Mouse (Mus musculus): ENCODE data around the gene Ahnak2. TPM values are rescaled to one million over a fixed set of nuclear protein-coding genes. Genes with fewer than 3 reads are reported as not detected.

Ahnak2 gene
- total RNA-seq, 2 experiments from 2014 or later = 8.1 to 8.2 TPM

- H3K4me3 ChIP-seq = no peak overlapping the region
- no peak for DNase-seq (ENCODE audit: extremely low spot score in 1 of 2, low spot score in 2 of 2)
- TF ChIP-seq CTCF (IDR thresholded peaks at IDR 0.05) = peak; percentile 72
- H3K27ac ChIP-seq = no peak overlapping the region
- intact Hi-C loops (cut with DNase I) = loop anchor here (1.0 to 5.0 kb wide), 2 partner anchors 60 to 96 kb away; partner anchors contain the start of gene Clba1
Observed at GRCm38 (mm10) chr12:112746808-112747605, 55.5 kb downstream of the Ahnak2 start.

DNA sequence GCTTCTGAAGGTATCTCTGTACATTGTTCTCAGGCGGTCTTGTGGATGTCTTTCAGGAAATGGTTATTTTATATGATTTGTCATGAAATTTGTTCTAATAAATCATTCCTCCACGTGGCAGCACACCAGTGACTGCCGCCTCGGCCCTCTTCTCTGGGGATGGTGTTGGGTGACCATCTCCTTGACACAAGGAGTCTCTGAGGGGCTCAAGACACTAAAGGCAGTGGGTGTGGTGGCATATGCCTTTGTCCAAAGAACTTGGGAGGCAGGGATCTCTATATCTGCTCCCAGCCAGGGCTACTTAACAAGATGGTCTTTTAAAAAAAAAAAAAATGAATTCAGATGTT, 56.0 kb downstream of the Ahnak2 start:
- no peak for DNase-seq (ENCODE audit: extremely low spot score in 1 of 2, low spot score in 2 of 2)
- Histone ChIP-seq H3K27ac (no peak overlapping the region), H3K4me3 (no peak overlapping the region)
- intact Hi-C loops (cut with DNase I) = loop anchor here (1.0 to 5.0 kb wide), 2 partner anchors 61 to 97 kb away; partner anchors contain the start of gene Clba1
- TF ChIP-seq CTCF (IDR thresholded peaks at IDR 0.05) = no peak

GRCm38 (mm10) chr12:112745716-112746115, 56.7 kb downstream of the Ahnak2 start:
- H3K27ac ChIP-seq = no peak overlapping the region
- DNase-seq (ENCODE audit: extremely low spot score in 1 of 2, low spot score in 2 of 2) = no peak
- no peak for TF ChIP-seq CTCF (IDR thresholded peaks at IDR 0.05)
- intact Hi-C loops (cut with DNase I) = loop anchor here (1.0 to 5.0 kb wide), 2 partner anchors 62 to 98 kb away; partner anchors contain the start of gene Clba1
- H3K4me3 ChIP-seq = no peak overlapping the region

GRCm38 (mm10) chr12:112744891-112745580, 57.4 kb downstream of the Ahnak2 start:
- DNase-seq (ENCODE audit: extremely low spot score in 1 of 2, low spot score in 2 of 2) = no peak
- Histone ChIP-seq H3K27ac (no peak overlapping the region), H3K4me3 (no peak overlapping the region)
- TF ChIP-seq CTCF (IDR thresholded peaks at IDR 0.05) = no peak
- intact Hi-C loops (cut with DNase I) = loop anchor here (5.0 kb wide), 1 partner anchor 62 kb away; the partner anchor contains the start of gene Clba1

- TF ChIP-seq CTCF (IDR thresholded peaks at IDR 0.05) = no peak
- no peak overlapping the region for H3K27ac ChIP-seq
- intact Hi-C loops (cut with DNase I) = no loop called here
- no peak overlapping the region for H3K4me3 ChIP-seq
- no peak for DNase-seq (ENCODE audit: extremely low spot score in 1 of 2, low spot score in 2 of 2)
Observed at GRCm38 (mm10) chr12:112744211-112744610, 58.2 kb downstream of the Ahnak2 start.

- intact Hi-C loops (cut with DNase I) = no loop called here
- H3K27ac ChIP-seq = peak overlapping the region; percentile 77
- no peak overlapping the region for H3K4me3 ChIP-seq
- peak; percentile 83 to 84 for DNase-seq (ENCODE audit: extremely low spot score in 1 of 2, low spot score in 2 of 2)
- TF ChIP-seq CTCF (IDR thresholded peaks at IDR 0.05) = peak; percentile 97
Observed at GRCm38 (mm10) chr12:112743168-112743975, 59.1 kb downstream of the Ahnak2 start.

- H3K27ac ChIP-seq = peak overlapping the region; percentile 77
- intact Hi-C loops (cut with DNase I) = no loop called here
Observed at GRCm38 (mm10) chr12:112742768-112743167, 59.7 kb downstream of the Ahnak2 start.

DNA sequence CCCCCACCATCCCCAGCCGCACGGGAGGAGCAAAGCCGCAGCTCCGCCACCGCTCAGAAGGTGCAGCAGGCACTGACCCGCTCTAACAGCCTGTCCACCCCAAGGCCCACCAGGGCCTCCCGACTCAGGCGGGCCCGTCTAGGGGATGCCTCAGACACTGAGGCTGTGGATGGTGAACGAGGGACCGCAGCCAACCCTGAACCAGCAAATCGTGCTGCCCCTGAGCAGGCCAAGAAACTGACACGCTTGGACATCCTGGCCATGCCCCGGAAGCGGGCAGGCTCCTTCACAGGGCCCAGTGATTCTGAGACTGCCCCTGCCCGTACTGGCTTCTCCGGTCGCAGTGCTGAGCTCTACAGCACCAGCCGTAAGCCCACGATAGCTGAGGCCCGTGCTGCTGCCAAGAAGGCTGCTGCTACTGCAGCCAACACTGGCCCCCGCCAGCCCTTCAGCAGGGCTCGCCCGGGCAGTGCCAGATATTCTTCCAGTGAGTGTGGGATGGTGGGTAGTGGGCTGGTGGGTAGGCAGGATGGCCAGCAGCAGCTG, 63.4 kb downstream of the Ahnak2 start:
- TF ChIP-seq CTCF (IDR thresholded peaks at IDR 0.05) = no peak
- no peak for DNase-seq (ENCODE audit: extremely low spot score in 1 of 2, low spot score in 2 of 2)
- intact Hi-C loops (cut with DNase I) = no loop called here
- Histone ChIP-seq H3K4me3 (no peak overlapping the region), H3K27ac (peak overlapping the region; percentile 21; the same call in 1 of the 2 replicates)

More at GRCm38 (mm10) chr12:112742768-112743167, 59.7 kb downstream of the Ahnak2 start:
- H3K4me3 ChIP-seq = no peak overlapping the region
- no peak for DNase-seq (ENCODE audit: extremely low spot score in 1 of 2, low spot score in 2 of 2)
- no peak for TF ChIP-seq CTCF (IDR thresholded peaks at IDR 0.05)

DNA sequence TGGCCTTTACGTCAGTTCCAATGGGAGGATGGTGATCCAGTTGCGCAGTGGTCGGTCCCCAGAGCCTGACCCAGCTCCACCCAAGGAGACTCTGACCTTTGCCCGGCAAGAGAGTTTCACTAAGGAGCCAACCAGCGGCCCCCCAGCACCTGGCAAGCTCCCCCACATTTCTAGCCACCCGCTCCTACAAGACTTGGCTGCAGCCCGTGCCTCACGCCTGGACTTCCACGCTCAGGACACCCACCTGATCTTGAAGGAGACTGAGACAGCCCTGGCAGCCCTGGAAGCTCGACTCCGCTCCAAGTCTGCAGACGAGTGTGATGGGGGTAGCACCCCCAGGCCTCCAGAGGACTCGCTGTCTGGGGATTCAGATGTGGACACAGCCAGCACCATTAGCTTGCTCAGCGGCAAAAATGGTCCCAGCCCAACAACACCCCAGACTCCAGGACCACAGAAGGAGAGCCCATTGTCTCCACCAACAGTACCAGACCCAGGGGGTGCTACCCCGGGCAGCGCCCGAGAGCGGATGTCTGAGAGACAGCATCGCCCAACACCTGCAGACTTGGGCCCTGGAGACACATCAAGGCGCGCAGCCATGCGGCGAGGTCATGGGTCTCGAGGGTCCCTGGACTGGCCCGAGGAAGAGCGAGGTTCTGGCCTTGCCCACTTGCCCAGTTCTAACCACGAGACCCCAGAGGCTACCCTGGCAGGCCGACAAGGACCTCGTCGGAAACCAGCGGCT, 64.0 kb downstream of the Ahnak2 start:
- no peak for DNase-seq (ENCODE audit: extremely low spot score in 1 of 2, low spot score in 2 of 2)
- H3K4me3 ChIP-seq = no peak overlapping the region
- TF ChIP-seq CTCF (IDR thresholded peaks at IDR 0.05) = no peak
- peak overlapping the region; percentile 21; the same call in 1 of the 2 replicates for H3K27ac ChIP-seq
- intact Hi-C loops (cut with DNase I) = no loop called here

DNA sequence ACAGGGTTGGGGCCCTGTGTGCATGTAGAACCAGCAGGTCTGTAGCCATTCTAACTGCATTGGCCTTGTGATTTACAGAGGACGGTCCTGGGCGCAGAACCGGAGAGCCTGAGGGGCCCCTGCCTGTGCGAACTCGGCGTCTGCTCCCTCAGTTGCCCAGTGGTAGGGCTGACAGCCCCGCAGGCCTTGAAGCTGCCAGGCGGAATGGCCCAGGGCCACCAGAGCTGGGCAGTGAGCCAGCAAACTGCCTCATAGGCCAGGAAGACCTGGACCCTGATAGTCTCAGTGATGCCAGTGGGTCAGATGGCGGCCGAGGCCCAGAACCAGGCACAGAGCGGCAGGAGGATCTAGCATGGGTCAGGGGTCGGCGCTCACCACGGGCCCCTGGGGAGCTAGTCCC, 64.7 kb downstream of the Ahnak2 start:
- no peak overlapping the region for H3K27ac ChIP-seq
- TF ChIP-seq CTCF (IDR thresholded peaks at IDR 0.05) = no peak
- no peak overlapping the region for H3K4me3 ChIP-seq
- peak; percentile 50 to 67 for DNase-seq (ENCODE audit: extremely low spot score in 1 of 2, low spot score in 2 of 2)
- intact Hi-C loops (cut with DNase I) = no loop called here

GRCm38 (mm10) chr12:112737081-112737480, 65.4 kb downstream of the Ahnak2 start:
- H3K27ac ChIP-seq = no peak overlapping the region

More at GRCm38 (mm10) chr12:112737081-112737480, 65.4 kb downstream of the Ahnak2 start:
- DNase-seq (ENCODE audit: extremely low spot score in 1 of 2, low spot score in 2 of 2) = no peak
- TF ChIP-seq CTCF (IDR thresholded peaks at IDR 0.05) = no peak
- intact Hi-C loops (cut with DNase I) = no loop called here
- no peak overlapping the region for H3K4me3 ChIP-seq

Data from left cerebral cortex, adult 2 months (tissue).